Comparison of ENCODE assay signal across 25 mouse cellular contexts in the genomic region with DNA sequence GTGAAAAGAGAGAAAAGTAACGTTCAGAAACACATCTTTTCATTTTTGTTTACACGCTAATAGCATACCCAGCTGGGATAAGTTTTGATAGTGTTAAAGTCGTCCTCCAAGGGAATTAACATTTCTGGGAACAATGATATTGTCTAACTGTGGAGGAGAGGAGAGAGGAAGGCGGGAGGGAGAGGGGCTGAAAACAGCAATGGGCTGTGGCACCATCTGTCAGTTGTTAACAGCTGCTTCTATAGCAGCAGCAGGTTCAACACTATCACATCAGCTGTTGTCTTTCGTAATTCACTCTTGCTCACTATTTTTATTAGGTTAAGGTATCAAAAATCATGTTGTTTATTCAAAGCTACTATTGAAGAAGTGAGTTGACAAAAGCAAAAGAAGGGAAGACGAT.
DNase-seq lines count a peak whose midpoint lies in the region; ATAC-seq lines count a peak whose summit lies in the region.
"Had no signal": no experiment of that assay in that cellular context is flagged by ENCODE, and none has a peak within 500 bp of the region (broad histone marks: within the 10 kb centered on the region; RNA-seq: fewer than 3 reads in every experiment).

No protein-coding gene starts in this region.

- H3K9ac ChIP-seq in forebrain, embryonic 14.5 days (ENCODE audit: low read length): no peak overlapping the region
- H3K9ac ChIP-seq in midbrain, embryonic 14.5 days (replicated peaks; ENCODE audit: low read length): no peak overlapping the region
- H3K9ac ChIP-seq in midbrain, embryonic 13.5 days (replicated peaks): no peak overlapping the region
- no peak overlapping the region for H3K9ac ChIP-seq in kidney, embryonic 14.5 days (ENCODE audit: low read depth, low read length)
- H3K9ac ChIP-seq: embryonic facial prominence, embryonic 15.5 days; heart, embryonic 13.5 days; liver, embryonic 15.5 days; lung, embryonic 14.5 days had no signal

- H3K27me3 ChIP-seq in forebrain, embryonic 14.5 days (replicated peaks; ENCODE audit: control insufficient read depth, insufficient read depth, low read length): no peaks in the 10 kb centered on the region
- no peaks in the 10 kb centered on the region for H3K27me3 ChIP-seq in forebrain, embryonic 10.5 days (ENCODE audit: poor library complexity, severe bottlenecking)
- H3K27me3 ChIP-seq in midbrain, embryonic 14.5 days (ENCODE audit: control insufficient read depth, insufficient read depth, low read length): no peaks in the 10 kb centered on the region
- no peaks in the 10 kb centered on the region for H3K27me3 ChIP-seq in midbrain, embryonic 13.5 days
- H3K27me3 ChIP-seq in kidney, embryonic 14.5 days (ENCODE audit: control insufficient read depth, insufficient read depth, low read length): no peaks in the 10 kb centered on the region
- H3K27me3 ChIP-seq: embryonic facial prominence, embryonic 15.5 days; heart, embryonic 13.5 days; liver, embryonic 15.5 days had no signal

- no peaks in the 10 kb centered on the region for H3K36me3 ChIP-seq in forebrain, embryonic 14.5 days (ENCODE audit: control insufficient read depth, insufficient read depth, low read length)
- H3K36me3 ChIP-seq in forebrain, embryonic 10.5 days (replicated peaks): no peaks in the 10 kb centered on the region
- H3K36me3 ChIP-seq in midbrain, embryonic 14.5 days (ENCODE audit: control insufficient read depth, insufficient read depth, low read length): no peaks in the 10 kb centered on the region
- no peaks in the 10 kb centered on the region for H3K36me3 ChIP-seq in midbrain, embryonic 13.5 days
- no peaks in the 10 kb centered on the region for H3K36me3 ChIP-seq in kidney, embryonic 14.5 days (ENCODE audit: control insufficient read depth, insufficient read depth, low read length)
- H3K36me3 ChIP-seq: embryonic facial prominence, embryonic 15.5 days; heart, embryonic 13.5 days; liver, embryonic 15.5 days had no signal

- H3K9me3 ChIP-seq in forebrain, embryonic 14.5 days (replicated peaks; ENCODE audit: control insufficient read depth, low read length): no peaks in the 10 kb centered on the region
- no peaks in the 10 kb centered on the region for H3K9me3 ChIP-seq in forebrain, embryonic 10.5 days
- no peaks in the 10 kb centered on the region for H3K9me3 ChIP-seq in midbrain, embryonic 14.5 days (ENCODE audit: control insufficient read depth, low read length)
- H3K9me3 ChIP-seq in midbrain, embryonic 13.5 days: no peaks in the 10 kb centered on the region
- no peaks in the 10 kb centered on the region for H3K9me3 ChIP-seq in kidney, embryonic 14.5 days (ENCODE audit: control insufficient read depth, low read length)
- H3K9me3 ChIP-seq: embryonic facial prominence, embryonic 15.5 days; heart, embryonic 13.5 days; liver, embryonic 15.5 days had no signal

- no peak overlapping the region for H3K4me3 ChIP-seq in forebrain, embryonic 14.5 days (ENCODE audit: low read depth, low read length)
- H3K4me3 ChIP-seq in forebrain, embryonic 10.5 days: no peak overlapping the region
- no peak overlapping the region for H3K4me3 ChIP-seq in midbrain, embryonic 14.5 days (replicated peaks; ENCODE audit: low read depth, low read length)
- no peak overlapping the region for H3K4me3 ChIP-seq in midbrain, embryonic 13.5 days (replicated peaks)
- H3K4me3 ChIP-seq in kidney, embryonic 14.5 days (ENCODE audit: low read length): no peak overlapping the region
- H3K4me3 ChIP-seq: embryonic facial prominence, embryonic 15.5 days; heart, embryonic 13.5 days; liver, embryonic 15.5 days had no signal

- peak; percentile 24 for DNase-seq in forebrain, embryonic 14.5 days (ENCODE audit: low spot score)
- DNase-seq in forebrain, embryonic 10.5 days (ENCODE audit: extremely low spot score, low spot score): no peak
- DNase-seq in midbrain, embryonic 14.5 days: peak; percentile 12
- peak; percentile 1 for DNase-seq in embryo, embryonic 10.5 days (ENCODE audit: low spot score)
- peak; percentile 6 for DNase-seq in mesoderm, embryonic 11.5 days (ENCODE audit: low read depth, low spot score)
- no peak for DNase-seq in c-Kit-positive CD71-positive TER-119-positive erythroid progenitor cells, embryonic 14.5 days (ENCODE audit: low spot score)
- DNase-seq: adrenal gland, postnatal 25 days; B cell, adult 2 months; cerebellum, adult 2 months; cerebellum, postnatal 14 days; gastrocnemius, postnatal 10 days; heart, postnatal 10 days; kidney, adult 8-10 months; kidney, postnatal 14 days; layer of hippocampus, adult 9-11 months; liver; lung, embryonic 14.5 days; lung, postnatal 14 days; right cerebral cortex, postnatal 14 days had no signal

- H3K4me2 ChIP-seq in forebrain, embryonic 14.5 days (ENCODE audit: low read length): no peak overlapping the region
- no peak overlapping the region for H3K4me2 ChIP-seq in midbrain, embryonic 14.5 days (ENCODE audit: low read length)
- no peak overlapping the region for H3K4me2 ChIP-seq in midbrain, embryonic 13.5 days (replicated peaks)
- no peak overlapping the region for H3K4me2 ChIP-seq in kidney, embryonic 14.5 days (replicated peaks; ENCODE audit: low read depth, low read length)
- H3K4me2 ChIP-seq: embryonic facial prominence, embryonic 15.5 days; heart, embryonic 13.5 days; liver, embryonic 15.5 days; lung, embryonic 14.5 days had no signal

- no peak overlapping the region for H3K27ac ChIP-seq in forebrain, embryonic 14.5 days (ENCODE audit: low read depth, low read length)
- H3K27ac ChIP-seq in forebrain, embryonic 10.5 days: no peak overlapping the region
- H3K27ac ChIP-seq in midbrain, embryonic 14.5 days (replicated peaks; ENCODE audit: low read depth, low read length): no peak overlapping the region
- H3K27ac ChIP-seq in midbrain, embryonic 13.5 days: no peak overlapping the region
- no peak overlapping the region for H3K27ac ChIP-seq in kidney, embryonic 14.5 days (ENCODE audit: low read depth, low read length)
- H3K27ac ChIP-seq: embryonic facial prominence, embryonic 15.5 days; heart, embryonic 13.5 days; liver, embryonic 15.5 days had no signal

- ATAC-seq in forebrain, embryonic 14.5 days: no peak; the same call in 1 of the 2 replicates
- ATAC-seq in midbrain, embryonic 14.5 days (ENCODE audit: low FRiP score, low TSS enrichment): no peak
- no peak for ATAC-seq in midbrain, embryonic 13.5 days
- no peak for ATAC-seq in kidney, embryonic 14.5 days (ENCODE audit: low FRiP score, low TSS enrichment)
- ATAC-seq: intestine, embryonic 16.5 days had no signal

- H3K4me1 ChIP-seq in forebrain, embryonic 14.5 days (ENCODE audit: control insufficient read depth, insufficient read depth, low read length): no peaks in the 10 kb centered on the region
- no peaks in the 10 kb centered on the region for H3K4me1 ChIP-seq in forebrain, embryonic 10.5 days
- H3K4me1 ChIP-seq in midbrain, embryonic 14.5 days (ENCODE audit: control insufficient read depth, insufficient read depth, low read length): no peaks in the 10 kb centered on the region
- no peaks in the 10 kb centered on the region for H3K4me1 ChIP-seq in midbrain, embryonic 13.5 days (replicated peaks)
- no peaks in the 10 kb centered on the region for H3K4me1 ChIP-seq in kidney, embryonic 14.5 days (ENCODE audit: control insufficient read depth, insufficient read depth, low read length)
- H3K4me1 ChIP-seq: embryonic facial prominence, embryonic 15.5 days; heart, embryonic 13.5 days; liver, embryonic 15.5 days had no signal

- WGBS in forebrain, embryonic 14.5 days: 57% methylated on average over 6 of the region's 6 CpGs
- WGBS in forebrain, embryonic 10.5 days: 72% methylated on average over 6 of the region's 6 CpGs
- WGBS in midbrain, embryonic 14.5 days: 51% methylated on average over 6 of the region's 6 CpGs
- 49% methylated on average over 6 of the region's 6 CpGs for WGBS in midbrain, embryonic 13.5 days
- 67% methylated on average over 6 of the region's 6 CpGs for WGBS in kidney, embryonic 14.5 days

Comparison
In these comparisons a context has a peak if more than half of its experiments do, and no peak if none do; other contexts are left out.
1. DNase-seq: peak in forebrain, embryonic 14.5 days (single experiment), midbrain, embryonic 14.5 days (single experiment), embryo, embryonic 10.5 days (single experiment) and mesoderm, embryonic 11.5 days (single experiment); none in forebrain, embryonic 10.5 days (single experiment) and c-Kit-positive CD71-positive TER-119-positive erythroid progenitor cells, embryonic 14.5 days (single experiment).